Mouse (Mus musculus) central nervous system, embryonic 18 days (tissue): ENCODE data around the gene Lactbl1. TPM values are rescaled to one million over a fixed set of nuclear protein-coding genes. Genes with fewer than 3 reads are reported as not detected.

Experiments used
- polyA plus RNA-seq: library from polyadenylated mRNA; depleted of rRNA; stranded (reverse); fragments of >200 nt; gene quantifications from 2 replicates; pipeline ENCODE4 v1.2.3, GENCODE M21; 2012; rRNA removed

The Lactbl1 gene
- polyA plus RNA-seq = 0.11 and 0.12 TPM in 2 replicates

DNA sequence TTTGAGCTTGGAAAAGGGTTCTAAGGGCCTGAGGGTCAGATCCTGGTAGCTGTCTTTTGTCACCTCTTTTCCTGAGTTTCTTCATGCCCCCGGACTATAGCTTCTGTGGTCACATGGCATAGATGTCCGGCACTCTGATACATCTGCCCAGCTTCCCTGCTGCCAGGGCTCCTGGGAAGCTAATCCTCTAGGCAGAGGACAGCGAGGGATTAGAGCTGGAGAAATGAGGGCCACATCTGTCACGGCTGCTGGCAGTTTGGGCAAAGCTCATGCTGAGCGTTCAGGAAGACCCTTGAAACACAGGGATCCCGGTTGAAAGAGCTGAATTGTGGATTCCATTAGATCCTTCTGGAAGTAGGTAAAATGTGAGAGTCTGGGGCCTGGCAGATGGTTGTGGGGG, at the start of gene Lactbl1:
Lactbl1 (plus strand) TSS at position 234 of the 400 bp plus-strand sequence.

DNA sequence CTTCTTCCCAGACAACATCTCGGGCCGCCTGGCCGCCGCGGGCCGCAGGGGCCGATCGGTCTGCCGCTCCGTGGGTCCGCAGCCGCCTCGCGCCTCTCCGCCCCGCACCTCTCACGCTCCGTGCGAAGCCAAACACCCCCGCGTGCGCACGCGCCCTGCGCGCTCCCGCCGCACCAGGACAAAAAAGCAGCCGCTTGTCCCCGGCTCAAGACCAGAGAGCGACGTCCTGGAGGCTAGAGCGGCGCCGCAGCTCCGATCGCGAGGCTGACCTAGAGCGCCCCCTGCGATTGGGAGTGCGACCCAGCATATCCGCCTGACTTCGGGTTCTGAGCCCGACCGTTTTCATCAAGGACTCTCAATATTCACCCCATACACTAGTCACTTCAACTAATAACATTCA, 19.9 kb upstream of the Lactbl1 start, which contains the start of gene Kdm1a:
Kdm1a (minus strand) TSS at position 156 of the 400 bp plus-strand sequence.

DNA sequence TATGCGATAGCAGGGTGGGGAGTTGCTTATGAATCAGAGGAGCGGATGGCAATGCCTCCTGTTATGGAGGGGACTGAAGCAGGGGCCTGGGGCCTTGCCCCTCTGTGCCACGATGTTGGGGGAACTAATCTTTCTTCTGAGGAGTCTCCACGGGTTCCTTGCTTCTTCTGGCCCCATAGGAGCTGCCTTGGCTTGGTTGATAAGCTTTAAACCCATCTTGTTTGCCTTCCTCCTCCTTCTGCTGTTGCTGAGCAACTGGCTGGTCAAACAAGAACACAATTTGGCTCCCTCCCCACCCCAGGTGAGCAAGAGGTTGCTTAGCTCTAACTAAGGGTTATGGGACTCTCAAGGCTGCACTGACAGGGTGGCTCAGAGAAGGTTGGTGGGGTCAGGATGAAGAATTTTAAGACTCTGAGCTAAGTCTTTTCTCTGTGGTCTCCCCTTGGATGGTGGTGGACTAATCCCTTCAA, 12.0 kb upstream of the Lactbl1 start, which contains the start of gene Tex46:
Tex46 (plus strand) TSS at position 51 of the 470 bp plus-strand sequence.

Other genes starting within 250 kb of the Lactbl1 start
- gene Htr1d, start 199.1 kb upstream of the Lactbl1 start, polyA plus RNA-seq = 1.8 and 2.8 TPM in 2 replicates
- 0.25 and 0.32 TPM in 2 replicates for gene 6030445D17Rik, start 160.4 kb upstream of the Lactbl1 start, polyA plus RNA-seq
- gene Luzp1, start 152.9 kb upstream of the Lactbl1 start, polyA plus RNA-seq = 9.6 and 11.4 TPM in 2 replicates
- gene Kdm1a, start 19.9 kb upstream of the Lactbl1 start, polyA plus RNA-seq = 169 and 172 TPM in 2 replicates
- not detected in 2 replicates for gene Tex46, start 12.2 kb upstream of the Lactbl1 start, polyA plus RNA-seq
- 60.0 and 61.0 TPM in 2 replicates for gene Ephb2, start 213.4 kb downstream of the Lactbl1 start, polyA plus RNA-seq